Mouse (Mus musculus) liver, postnatal 0 days (tissue): ENCODE data around the gene Hsd17b14.

Experiments
- CTCF ChIP-seq: sonication (generic); IDR thresholded peaks from 2 replicates; pipeline ENCODE4 v1.5.1; 2016; ENCODE audit warnings: antibody characterized with exemption, low read depth
- EP300 ChIP-seq: IDR thresholded peaks from 2 replicates; pipeline ENCODE4 v1.6.1; 2016; ENCODE audit warnings: antibody characterized with exemption, low read depth, mild to moderate bottlenecking

DNA sequence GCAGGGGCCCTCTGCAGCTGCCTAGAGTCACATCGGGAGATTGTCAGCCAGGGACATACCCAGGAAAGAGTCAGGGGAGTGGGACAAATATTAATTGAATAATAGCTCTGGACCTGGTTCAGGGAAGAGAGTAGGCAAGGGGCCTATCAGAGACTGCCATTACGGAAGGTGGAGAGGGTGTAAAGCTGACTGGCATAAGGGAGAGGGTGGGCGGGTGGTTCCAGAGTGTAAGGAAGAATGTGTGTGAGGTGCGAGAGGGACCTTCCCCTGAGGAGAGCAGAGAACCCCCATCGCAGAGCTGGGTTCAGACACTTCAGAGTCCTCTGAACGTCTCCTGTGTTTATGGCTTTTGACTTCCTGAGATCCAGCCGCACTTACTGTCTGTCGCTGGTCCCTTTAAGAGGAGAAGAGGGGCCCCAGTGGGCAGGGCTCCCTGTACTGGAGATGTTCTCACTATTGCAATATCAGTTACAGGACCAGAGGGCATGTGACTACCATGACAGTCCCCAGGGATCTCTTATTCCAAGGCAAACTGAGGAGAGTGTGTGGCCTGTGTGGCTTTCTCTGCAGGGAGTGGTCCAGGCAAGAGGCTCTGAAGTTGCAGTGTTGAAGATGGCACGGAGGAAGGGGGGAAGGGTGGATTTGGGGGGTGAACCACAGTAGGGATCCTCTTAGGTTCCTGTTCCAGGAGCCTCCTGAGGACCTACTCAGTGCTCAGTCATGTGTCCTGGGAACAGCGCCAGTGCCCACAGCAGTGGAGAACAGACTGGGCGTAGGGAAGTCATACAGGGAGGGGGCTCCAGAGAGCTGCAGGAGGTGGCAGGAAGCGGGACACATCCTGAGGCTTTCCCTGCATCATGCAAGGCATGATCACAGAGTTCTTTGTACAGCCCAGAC lies 7.2 kb downstream of the Hsd17b14 start:
- 0 out of 2 replicates have a peak, but pooled peaks have one; percentile 15 for TF ChIP-seq CTCF
- no peak for TF ChIP-seq EP300
